Mouse (Mus musculus): Measurements from ENCODE around the gene Usp49. TPM values are rescaled to one million over a fixed set of nuclear protein-coding genes. Genes with fewer than 3 reads are reported as not detected.
"Not testable (repeated sequence)": the region's sequence is repeated elsewhere in the genome, so short reads cannot be mapped to it uniquely, and the experiment has no call there.

Gene Usp49
- 12.4 and 13.1 TPM in 2 replicates for polyA plus RNA-seq (2012; rRNA removed)

GRCm38 (mm10) chr17:47630678-47631065 is at the start of gene Usp49:
Gene Usp49, plus strand, starts transcription at chr17:47630690.
- no peak for DNase-seq (ENCODE audit: extremely low spot score in 1 of 2, low spot score in 1 of 2)

GRCm38 (mm10) chr17:47580962-47581361 is 49.5 kb upstream of the Usp49 start:
- DNase-seq (ENCODE audit: extremely low spot score in 1 of 2, low spot score in 1 of 2), result no peak

- DNase-seq (ENCODE audit: extremely low spot score in 1 of 2, low spot score in 1 of 2), result no peak
Measured at GRCm38 (mm10) chr17:47588517-47588916, 42.0 kb upstream of the Usp49 start.

- DNase-seq (ENCODE audit: extremely low spot score in 1 of 2, low spot score in 1 of 2), result no peak
Measured at GRCm38 (mm10) chr17:47591073-47591472, 39.4 kb upstream of the Usp49 start.

GRCm38 (mm10) chr17:47593215-47593853 is 37.2 kb upstream of the Usp49 start:
- DNase-seq (ENCODE audit: extremely low spot score in 1 of 2, low spot score in 1 of 2), result peak; percentile 62 to 91

GRCm38 (mm10) chr17:47593854-47594182 is 36.7 kb upstream of the Usp49 start:
- DNase-seq (ENCODE audit: extremely low spot score in 1 of 2, low spot score in 1 of 2), result no peak

- DNase-seq (ENCODE audit: extremely low spot score in 1 of 2, low spot score in 1 of 2), result peak in 1 of 2 experiments; percentile 26
Measured at GRCm38 (mm10) chr17:47594183-47594968, 36.1 kb upstream of the Usp49 start.

- no peak for DNase-seq (ENCODE audit: extremely low spot score in 1 of 2, low spot score in 1 of 2)
Measured at GRCm38 (mm10) chr17:47594969-47595247, 35.6 kb upstream of the Usp49 start.

GRCm38 (mm10) chr17:47595248-47596161 is 35.0 kb upstream of the Usp49 start:
- DNase-seq (ENCODE audit: extremely low spot score in 1 of 2, low spot score in 1 of 2), result no peak

GRCm38 (mm10) chr17:47596162-47596838 is 34.2 kb upstream of the Usp49 start:
- no peak for DNase-seq (ENCODE audit: extremely low spot score in 1 of 2, low spot score in 1 of 2)

- DNase-seq (ENCODE audit: extremely low spot score in 1 of 2, low spot score in 1 of 2), result no peak
Measured at GRCm38 (mm10) chr17:47596839-47597164, 33.7 kb upstream of the Usp49 start.

- no peak for DNase-seq (ENCODE audit: extremely low spot score in 1 of 2, low spot score in 1 of 2)
Measured at GRCm38 (mm10) chr17:47597261-47597660, 33.2 kb upstream of the Usp49 start.

GRCm38 (mm10) chr17:47597838-47598579 is 32.5 kb upstream of the Usp49 start:
- peak in 1 of 2 experiments; percentile 45 for DNase-seq (ENCODE audit: extremely low spot score in 1 of 2, low spot score in 1 of 2)

GRCm38 (mm10) chr17:47598580-47599304 is 31.7 kb upstream of the Usp49 start:
- DNase-seq (ENCODE audit: extremely low spot score in 1 of 2, low spot score in 1 of 2), result not testable (repeated sequence)

- DNase-seq (ENCODE audit: extremely low spot score in 1 of 2, low spot score in 1 of 2), result no peak
Measured at GRCm38 (mm10) chr17:47599511-47600297, 30.8 kb upstream of the Usp49 start.

- no peak for DNase-seq (ENCODE audit: extremely low spot score in 1 of 2, low spot score in 1 of 2)
Measured at GRCm38 (mm10) chr17:47600601-47601388, 29.7 kb upstream of the Usp49 start.

- no peak for DNase-seq (ENCODE audit: extremely low spot score in 1 of 2, low spot score in 1 of 2)
Measured at GRCm38 (mm10) chr17:47601389-47601755, 29.1 kb upstream of the Usp49 start.

GRCm38 (mm10) chr17:47602289-47602688 is 28.2 kb upstream of the Usp49 start:
- DNase-seq (ENCODE audit: extremely low spot score in 1 of 2, low spot score in 1 of 2), result no peak

All from frontal cortex, adult 2 months (tissue).